Mouse (Mus musculus) liver, embryonic 14.5 days (tissue): Measurements from ENCODE around the gene 4932438A13Rik.

Source experiments
- CTCF ChIP-seq: IDR thresholded peaks from 2 replicates; pipeline ENCODE4 v1.5.1; 2016; ENCODE audit warnings: antibody characterized with exemption, low read depth, control low read depth
- EP300 ChIP-seq: IDR thresholded peaks from 2 replicates; pipeline ENCODE4 v1.6.1; 2016; ENCODE audit warnings: antibody characterized with exemption, low read depth

- TF ChIP-seq CTCF: no peak
- no peak for TF ChIP-seq EP300
Observed at GRCm38 (mm10) chr3:37090721-37091120, 227.8 kb downstream of the 4932438A13Rik start.
